Mouse (Mus musculus): ENCODE data around the gene Gm10309.

DNA sequence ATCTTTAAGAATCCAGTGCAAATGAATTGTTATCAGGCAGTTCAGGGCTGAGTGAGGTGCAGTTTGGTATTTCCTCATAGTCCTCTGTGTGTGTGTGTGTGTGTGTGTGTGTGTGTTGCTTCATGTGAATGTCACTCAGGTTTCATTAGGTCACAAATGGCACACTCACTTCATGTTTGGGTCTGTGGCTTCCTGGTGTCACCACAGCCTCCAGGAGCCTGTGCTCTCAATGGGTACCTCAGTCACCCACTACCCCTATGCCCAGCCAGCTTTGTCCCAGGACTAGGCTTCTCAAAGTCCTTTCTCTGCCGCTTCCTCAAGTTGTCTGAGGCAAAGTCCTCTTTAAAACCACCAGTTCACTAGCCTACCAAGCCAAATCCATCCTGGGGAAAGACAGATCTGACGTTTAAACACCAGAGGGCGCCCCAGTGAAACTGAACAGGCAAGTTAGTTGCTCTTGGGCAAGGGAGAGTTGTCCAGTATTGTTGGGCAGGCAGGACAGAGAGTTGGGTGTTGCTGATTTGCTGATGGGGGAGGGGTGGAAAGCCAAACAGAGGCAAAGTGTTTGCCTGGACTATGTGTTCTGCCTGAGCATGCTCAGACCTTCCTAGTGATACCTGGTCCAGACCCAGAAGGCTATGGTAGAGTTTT is 20.8 kb downstream of the Gm10309 start:
- TF ChIP-seq CTCF (IDR thresholded peaks at IDR 0.05) (peak; percentile 93), POLR2A (IDR thresholded peaks at IDR 0.05; ENCODE audit: insufficient read depth, low read depth, low read length) (no peak)
